Mouse (Mus musculus): ENCODE results near the gene Ghr. TPM values are rescaled to one million over a fixed set of nuclear protein-coding genes. Genes with fewer than 3 reads are reported as not detected.

The Ghr gene
- polyA plus RNA-seq, 1 experiment, result 21.3 TPM

DNA sequence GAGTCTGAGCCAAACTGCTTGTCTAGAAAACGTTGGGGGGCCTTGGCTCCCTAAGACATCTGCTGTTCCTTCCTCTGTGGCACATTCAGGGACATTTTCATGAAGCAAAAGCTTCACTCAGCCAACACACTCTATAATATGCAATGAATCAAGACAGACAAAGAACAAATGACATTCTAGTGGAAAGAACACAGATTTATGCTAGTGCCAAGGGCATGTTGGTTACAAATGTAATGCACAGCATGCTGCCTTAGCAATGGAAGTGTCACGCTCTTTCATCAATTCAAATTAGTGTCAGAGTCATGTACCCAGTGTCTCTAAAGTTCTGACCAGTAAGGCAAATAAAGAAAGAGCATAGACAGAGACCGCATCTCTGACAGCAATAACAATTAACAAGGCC is 187.6 kb downstream of the Ghr start:
- no peak overlapping the region for H3ac ChIP-seq (ENCODE audit: control insufficient read depth, insufficient read length)
- no peaks in the 10 kb centered on the region for H3K79me2 ChIP-seq (ENCODE audit: control insufficient read depth, insufficient read depth)
- no peaks in the 10 kb centered on the region for H3K27me3 ChIP-seq (ENCODE audit: control insufficient read depth, insufficient read depth, insufficient read length)

DNA sequence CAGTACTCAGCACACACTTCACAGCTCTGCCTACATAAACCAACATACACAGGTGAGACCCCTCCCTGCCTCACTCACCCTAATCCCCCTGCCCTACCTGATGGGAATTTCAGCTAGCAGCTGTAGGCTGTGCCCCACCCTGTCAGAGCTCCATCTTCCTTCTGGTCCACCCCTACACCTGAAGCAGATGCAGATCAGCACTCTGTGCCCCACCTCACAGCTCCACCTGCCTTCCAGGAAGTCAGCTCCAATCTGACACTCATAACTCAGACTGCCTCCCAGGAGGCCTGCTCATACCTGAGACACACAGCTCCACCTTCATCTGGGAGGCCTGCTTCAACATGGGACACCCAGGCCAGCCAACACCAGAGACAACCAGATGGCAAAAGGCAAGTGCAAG is 192.6 kb downstream of the Ghr start:
- TF ChIP-seq TCF3 (IDR thresholded peaks at IDR 0.05; ENCODE audit: insufficient read length, low read depth) (no peak), MAX (IDR thresholded peaks at IDR 0.05; ENCODE audit: low read depth) (no peak), MYOG (IDR thresholded peaks at IDR 0.05; ENCODE audit: control insufficient read depth in 1 of 3, insufficient read depth in 1 of 3, insufficient read length in 2 of 3, low read depth in 2 of 3) (no peak), USF1 (IDR thresholded peaks at IDR 0.05; ENCODE audit: low read depth) (no peak), TCF12 (IDR thresholded peaks at IDR 0.05; ENCODE audit: insufficient read depth, poor library complexity, severe bottlenecking) (no peak), SRF (IDR thresholded peaks at IDR 0.05; ENCODE audit: control insufficient read depth, insufficient read length, low read depth) (no peak), POLR2AphosphoS2 (IDR thresholded peaks at IDR 0.05; ENCODE audit: insufficient read length, low read depth) (no peak), CEBPB (IDR thresholded peaks at IDR 0.05; ENCODE audit: insufficient read depth, poor library complexity, severe bottlenecking) (no peak), E2F4 (IDR thresholded peaks at IDR 0.05; ENCODE audit: insufficient read depth) (no peak), MYOD1 (IDR thresholded peaks at IDR 0.05; ENCODE audit: control insufficient read depth in 1 of 3, insufficient read length in 2 of 3, low read depth in 2 of 3) (no peak), POLR2A (IDR thresholded peaks at IDR 0.05; ENCODE audit: insufficient read length, low read depth) (no peak), REST (IDR thresholded peaks at IDR 0.05; ENCODE audit: insufficient read depth, insufficient read length) (no peak)
- H3K27me3 ChIP-seq (ENCODE audit: control insufficient read depth, insufficient read depth, insufficient read length), result no peaks in the 10 kb centered on the region
- H3K36me3 ChIP-seq (ENCODE audit: control insufficient read depth, insufficient read depth), result no peaks in the 10 kb centered on the region
- no peaks in the 10 kb centered on the region for H3K79me2 ChIP-seq (ENCODE audit: control insufficient read depth, insufficient read depth)
- no peak overlapping the region for H3K4me3 ChIP-seq
- H3ac ChIP-seq (ENCODE audit: control insufficient read depth, insufficient read length), result no peak overlapping the region
- H3K4me2 ChIP-seq (ENCODE audit: low read depth), result no peak overlapping the region

More for the DNA sequence above, 187.6 kb downstream of the Ghr start:
- TF ChIP-seq MYOD1 (IDR thresholded peaks at IDR 0.05; ENCODE audit: control insufficient read depth in 1 of 3, insufficient read length in 2 of 3, low read depth in 2 of 3), result no peak
- no peak for TF ChIP-seq TCF12 (IDR thresholded peaks at IDR 0.05; ENCODE audit: insufficient read depth, poor library complexity, severe bottlenecking)
- no peak for TF ChIP-seq POLR2A (IDR thresholded peaks at IDR 0.05; ENCODE audit: insufficient read length, low read depth)
- no peak for TF ChIP-seq E2F4 (IDR thresholded peaks at IDR 0.05; ENCODE audit: insufficient read depth)
- no peak for TF ChIP-seq MAX (IDR thresholded peaks at IDR 0.05; ENCODE audit: low read depth)
- TF ChIP-seq POLR2AphosphoS2 (IDR thresholded peaks at IDR 0.05; ENCODE audit: insufficient read length, low read depth), result no peak
- TF ChIP-seq TCF3 (IDR thresholded peaks at IDR 0.05; ENCODE audit: insufficient read length, low read depth), result no peak
- no peak for TF ChIP-seq CEBPB (IDR thresholded peaks at IDR 0.05; ENCODE audit: insufficient read depth, poor library complexity, severe bottlenecking)
- no peak for TF ChIP-seq SRF (IDR thresholded peaks at IDR 0.05; ENCODE audit: control insufficient read depth, insufficient read length, low read depth)
- TF ChIP-seq MYOG (IDR thresholded peaks at IDR 0.05; ENCODE audit: control insufficient read depth in 1 of 3, insufficient read depth in 1 of 3, insufficient read length in 2 of 3, low read depth in 2 of 3), result no peak
- no peak for TF ChIP-seq REST (IDR thresholded peaks at IDR 0.05; ENCODE audit: insufficient read depth, insufficient read length)
- TF ChIP-seq USF1 (IDR thresholded peaks at IDR 0.05; ENCODE audit: low read depth), result no peak
- H3K4me2 ChIP-seq (ENCODE audit: low read depth), result no peak overlapping the region
- H3K36me3 ChIP-seq (ENCODE audit: control insufficient read depth, insufficient read depth), result no peaks in the 10 kb centered on the region
- H3K4me3 ChIP-seq, result no peak overlapping the region

DNA sequence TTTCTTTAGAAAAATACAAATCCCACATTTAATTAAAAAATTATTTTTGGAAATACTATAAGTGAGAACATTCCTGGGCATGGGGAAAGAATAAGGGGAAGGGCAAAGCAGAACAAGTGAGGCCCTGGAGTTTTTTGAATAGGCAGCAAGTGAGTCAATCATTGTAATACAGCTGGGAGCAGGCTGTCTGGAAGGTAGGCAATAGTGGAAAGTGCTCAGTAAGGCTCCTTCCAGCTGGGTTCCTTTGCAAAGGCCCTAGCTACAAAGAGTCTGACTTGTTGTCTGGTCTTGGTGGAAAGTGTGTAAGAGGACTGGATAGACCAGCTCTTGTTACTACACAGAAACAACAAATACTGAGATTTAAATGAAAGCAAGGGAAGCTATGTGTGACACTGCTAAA is 194.3 kb downstream of the Ghr start:
- Histone ChIP-seq H3K4me3 (no peak overlapping the region), H3K79me2 (ENCODE audit: control insufficient read depth, insufficient read depth) (no peaks in the 10 kb centered on the region), H3ac (ENCODE audit: control insufficient read depth, insufficient read length) (no peak overlapping the region), H3K27me3 (ENCODE audit: control insufficient read depth, insufficient read depth, insufficient read length) (no peaks in the 10 kb centered on the region), H3K36me3 (ENCODE audit: control insufficient read depth, insufficient read depth) (no peaks in the 10 kb centered on the region), H3K4me2 (ENCODE audit: low read depth) (no peak overlapping the region)
- no peak for TF ChIP-seq REST (IDR thresholded peaks at IDR 0.05; ENCODE audit: insufficient read depth, insufficient read length)

DNA sequence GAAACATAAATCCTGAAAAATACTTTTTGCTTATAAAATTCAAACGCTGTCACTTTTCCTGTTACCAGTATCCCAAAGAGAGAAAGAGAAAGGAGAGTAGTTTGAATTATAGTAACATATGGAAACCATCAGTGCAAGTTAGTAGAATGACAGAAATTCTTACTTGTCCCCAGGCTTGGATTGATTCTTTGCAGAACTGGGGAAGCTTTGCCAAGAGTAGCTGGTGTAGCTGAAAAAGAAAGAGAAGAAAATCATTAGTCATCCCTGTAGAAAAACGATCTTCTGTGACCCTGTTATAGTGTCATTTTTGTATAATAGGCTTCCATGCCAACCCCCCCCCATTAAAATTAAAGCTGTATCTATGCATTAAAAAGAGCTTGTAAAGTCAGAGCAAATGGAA is 194.8 kb downstream of the Ghr start:
- TF ChIP-seq POLR2A (IDR thresholded peaks at IDR 0.05; ENCODE audit: insufficient read length, low read depth) (no peak), SRF (IDR thresholded peaks at IDR 0.05; ENCODE audit: control insufficient read depth, insufficient read length, low read depth) (no peak), MYOG (IDR thresholded peaks at IDR 0.05; ENCODE audit: control insufficient read depth in 1 of 3, insufficient read depth in 1 of 3, insufficient read length in 2 of 3, low read depth in 2 of 3) (no peak), CEBPB (IDR thresholded peaks at IDR 0.05; ENCODE audit: insufficient read depth, poor library complexity, severe bottlenecking) (no peak), TCF3 (IDR thresholded peaks at IDR 0.05; ENCODE audit: insufficient read length, low read depth) (no peak), TCF12 (IDR thresholded peaks at IDR 0.05; ENCODE audit: insufficient read depth, poor library complexity, severe bottlenecking) (no peak), MAX (IDR thresholded peaks at IDR 0.05; ENCODE audit: low read depth) (no peak), REST (IDR thresholded peaks at IDR 0.05; ENCODE audit: insufficient read depth, insufficient read length) (no peak)
- Histone ChIP-seq H3ac (ENCODE audit: control insufficient read depth, insufficient read length) (no peak overlapping the region), H3K79me2 (ENCODE audit: control insufficient read depth, insufficient read depth) (no peaks in the 10 kb centered on the region), H3K4me2 (ENCODE audit: low read depth) (no peak overlapping the region), H3K4me3 (no peak overlapping the region), H3K27me3 (ENCODE audit: control insufficient read depth, insufficient read depth, insufficient read length) (no peaks in the 10 kb centered on the region), H3K36me3 (ENCODE audit: control insufficient read depth, insufficient read depth) (no peaks in the 10 kb centered on the region)

DNA sequence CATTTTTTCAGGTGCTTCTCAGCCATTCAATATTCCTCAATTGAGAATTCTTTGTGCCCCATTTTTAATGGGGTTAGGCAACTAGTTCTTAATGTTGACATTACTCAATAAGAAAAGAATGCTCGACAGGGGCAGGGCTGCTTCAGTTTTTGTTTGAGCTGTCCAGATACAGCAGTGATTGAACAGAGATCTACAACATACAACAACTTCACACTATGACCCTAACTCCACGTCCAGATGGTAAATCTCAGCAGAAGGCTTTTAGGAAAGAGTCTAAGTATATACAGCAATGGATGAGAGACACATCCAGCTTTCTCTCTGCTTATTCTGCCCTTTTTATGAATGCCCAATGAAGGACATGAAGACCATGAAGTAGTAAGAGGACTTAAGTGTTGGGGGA is 199.5 kb downstream of the Ghr start:
- no peak overlapping the region for H3K4me2 ChIP-seq (ENCODE audit: low read depth)
- no peak overlapping the region for H3K4me3 ChIP-seq
- no peaks in the 10 kb centered on the region for H3K27me3 ChIP-seq (ENCODE audit: control insufficient read depth, insufficient read depth, insufficient read length)
- no peaks in the 10 kb centered on the region for H3K36me3 ChIP-seq (ENCODE audit: control insufficient read depth, insufficient read depth)
- TF ChIP-seq CEBPB (IDR thresholded peaks at IDR 0.05; ENCODE audit: insufficient read depth, poor library complexity, severe bottlenecking) (no peak), USF1 (IDR thresholded peaks at IDR 0.05; ENCODE audit: low read depth) (no peak), MYOG (IDR thresholded peaks at IDR 0.05; ENCODE audit: control insufficient read depth in 1 of 3, insufficient read depth in 1 of 3, insufficient read length in 2 of 3, low read depth in 2 of 3) (no peak), REST (IDR thresholded peaks at IDR 0.05; ENCODE audit: insufficient read depth, insufficient read length) (no peak), E2F4 (IDR thresholded peaks at IDR 0.05; ENCODE audit: insufficient read depth) (no peak), SRF (IDR thresholded peaks at IDR 0.05; ENCODE audit: control insufficient read depth, insufficient read length, low read depth) (no peak)
- no peak overlapping the region for H3ac ChIP-seq (ENCODE audit: control insufficient read depth, insufficient read length)
- H3K79me2 ChIP-seq (ENCODE audit: control insufficient read depth, insufficient read depth), result no peaks in the 10 kb centered on the region

Data from myocyte (in vitro differentiated cells).